Mouse (Mus musculus) limb, embryonic 12.5 days (tissue): ENCODE measurements at regions not wholly inside any gene's neighbourhood (a gene's known extent, or its start where the extent isn't known, plus 50 kb on each side); places are given as distances from the start of the nearest gene placed in this dataset.

ENCODE experiments used
- ATAC-seq: fragments of 200-750 bp; cut with Nextera tagmentation; 2 replicates; pipeline ENCODE4 v1.8.0; 2017; ENCODE audit warnings: low read depth, moderate TSS enrichment; ENCODE audit not compliant: insufficient number of reproducible peaks, insufficient read depth, low FRiP score, low TSS enrichment
- H3K27ac ChIP-seq: fragments of 300-500 bp; sonication (generic); 2 replicates; pipeline ENCODE4 v1.5.1; 2016; ENCODE audit warnings: mild to moderate bottlenecking, moderate library complexity
- H3K27me3 ChIP-seq: fragments of 300-500 bp; sonication (generic); 2 replicates; pipeline ENCODE4 v1.6.1; 2016; ENCODE audit warnings: mild to moderate bottlenecking, moderate library complexity
- H3K36me3 ChIP-seq: fragments of 300-500 bp; sonication (generic); 2 replicates; pipeline ENCODE4 v1.6.1; 2016; ENCODE audit warnings: mild to moderate bottlenecking, moderate library complexity
- H3K4me1 ChIP-seq: fragments of 300-500 bp; sonication (generic); replicated peaks from 2 replicates; pipeline ENCODE4 v1.6.1; 2016
- H3K4me2 ChIP-seq: fragments of 300-500 bp; sonication (generic); 2 replicates; pipeline ENCODE4 v1.6.1; 2016; ENCODE audit warnings: mild to moderate bottlenecking, moderate library complexity
- H3K4me3 ChIP-seq: fragments of 300-500 bp; sonication (generic); replicated peaks from 2 replicates; pipeline ENCODE4 v1.5.1; 2016; ENCODE audit warnings: mild to moderate bottlenecking
- H3K9ac ChIP-seq: fragments of 300-500 bp; sonication (generic); replicated peaks from 2 replicates; pipeline ENCODE4 v1.6.1; 2016; ENCODE audit warnings: mild to moderate bottlenecking, moderate library complexity
- H3K9me3 ChIP-seq: fragments of 300-500 bp; sonication (generic); 2 replicates; pipeline ENCODE4 v1.6.1; 2016; ENCODE audit warnings: mild to moderate bottlenecking, moderate library complexity
- WGBS: fragments of 180-500 bp; shearing (Covaris S2); methylation state at CpG from one replicate; pipeline ENCODE4 v1.1.7; 2016; 5-methylcytosine and 5-hydroxymethylcytosine counted together

DNA sequence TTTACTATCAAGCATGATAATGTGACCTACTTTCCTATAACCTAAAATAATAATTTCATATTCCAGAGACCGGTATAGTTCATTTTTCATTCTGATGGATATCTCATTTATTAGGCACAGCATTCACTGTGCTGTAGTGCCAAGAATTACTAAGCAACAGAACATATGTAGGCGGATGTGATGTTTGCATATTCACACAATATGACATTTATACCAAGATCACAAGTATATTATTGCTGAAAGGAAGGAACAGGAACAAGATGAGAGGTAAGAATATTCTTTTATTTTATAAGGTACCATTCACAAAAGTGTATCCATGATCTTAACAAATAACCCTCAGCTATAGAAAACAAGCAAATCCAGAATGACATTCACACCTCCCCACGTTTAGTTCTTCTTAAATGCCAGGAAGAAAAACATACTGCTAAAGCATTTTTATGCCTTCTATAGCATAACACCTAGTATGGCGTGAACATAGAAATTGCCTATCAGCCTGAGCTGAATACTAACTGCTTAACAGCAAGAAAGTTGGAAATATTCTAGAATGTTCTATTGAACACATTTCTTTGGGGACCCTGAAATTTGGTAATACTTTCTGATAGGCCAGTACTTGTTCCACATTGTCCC, 1062.8 kb upstream of the Acvr2a start:
- ATAC-seq = no peak
- H3K9me3 ChIP-seq = no peaks in the 10 kb centered on the region
- WGBS = 83% methylated on average over 4 of the region's 4 CpGs
- no peak overlapping the region for H3K27ac ChIP-seq
- H3K4me2 ChIP-seq = no peak overlapping the region
- no peak overlapping the region for H3K9ac ChIP-seq
- H3K4me3 ChIP-seq = no peak overlapping the region
- H3K4me1 ChIP-seq = no peaks in the 10 kb centered on the region
- H3K27me3 ChIP-seq = no peaks in the 10 kb centered on the region
- no peaks in the 10 kb centered on the region for H3K36me3 ChIP-seq

GRCm38 (mm10) chr2:47755716-47756115, 1058.2 kb upstream of the Acvr2a start:
- Histone ChIP-seq H3K4me1 (no peaks in the 10 kb centered on the region), H3K27ac (no peak overlapping the region), H3K36me3 (no peaks in the 10 kb centered on the region), H3K4me2 (no peak overlapping the region), H3K4me3 (no peak overlapping the region), H3K9me3 (no peaks in the 10 kb centered on the region), H3K27me3 (no peaks in the 10 kb centered on the region), H3K9ac (no peak overlapping the region)
- ATAC-seq = no peak

- 66% methylated on average over 4 of the region's 4 CpGs for WGBS
- H3K27me3 ChIP-seq = no peaks in the 10 kb centered on the region
- ATAC-seq = no peak
- H3K36me3 ChIP-seq = no peaks in the 10 kb centered on the region
- no peak overlapping the region for H3K4me2 ChIP-seq
- H3K9me3 ChIP-seq = no peaks in the 10 kb centered on the region
- H3K27ac ChIP-seq = no peak overlapping the region
- H3K4me1 ChIP-seq = no peaks in the 10 kb centered on the region
- no peak overlapping the region for H3K4me3 ChIP-seq
- no peak overlapping the region for H3K9ac ChIP-seq
These were observed 1057.7 kb upstream of the Acvr2a start for GRCm38 (mm10) chr2:47756248-47756647.

- Histone ChIP-seq H3K27me3 (no peaks in the 10 kb centered on the region), H3K27ac (no peak overlapping the region), H3K36me3 (no peaks in the 10 kb centered on the region), H3K9ac (no peak overlapping the region), H3K4me3 (no peak overlapping the region), H3K4me2 (no peak overlapping the region), H3K9me3 (peaks cover 2% of the 10 kb centered on the region; the same call in 1 of the 2 replicates), H3K4me1 (0 out of 2 replicates have a peak, but pooled peaks cover 3% of the 10 kb centered on the region)
- no peak for ATAC-seq
- WGBS = 54% methylated on average over 1 of the region's 1 CpGs
These were observed 1038.1 kb upstream of the Acvr2a start for GRCm38 (mm10) chr2:47775766-47776165.

- Histone ChIP-seq H3K9me3 (peaks cover 2% of the 10 kb centered on the region; the same call in 1 of the 2 replicates), H3K36me3 (no peaks in the 10 kb centered on the region), H3K4me3 (no peak overlapping the region), H3K4me1 (0 out of 2 replicates have a peak, but pooled peaks cover 3% of the 10 kb centered on the region), H3K27ac (no peak overlapping the region), H3K4me2 (no peak overlapping the region), H3K27me3 (no peaks in the 10 kb centered on the region), H3K9ac (no peak overlapping the region)
- WGBS = 28% methylated on average over 1 of the region's 1 CpGs
- ATAC-seq = no peak
These were observed 1036.9 kb upstream of the Acvr2a start for GRCm38 (mm10) chr2:47776965-47777364.

- no peak overlapping the region for H3K4me2 ChIP-seq
- H3K27me3 ChIP-seq = no peaks in the 10 kb centered on the region
- no peaks in the 10 kb centered on the region for H3K4me1 ChIP-seq
- H3K36me3 ChIP-seq = no peaks in the 10 kb centered on the region
- H3K9ac ChIP-seq = no peak overlapping the region
- no peak overlapping the region for H3K27ac ChIP-seq
- no peak overlapping the region for H3K4me3 ChIP-seq
- WGBS = 7% methylated on average over 3 of the region's 3 CpGs
- no peak for ATAC-seq
- no peaks in the 10 kb centered on the region for H3K9me3 ChIP-seq
These were observed 1028.1 kb upstream of the Acvr2a start for GRCm38 (mm10) chr2:47785848-47786247.

- Histone ChIP-seq H3K27ac (no peak overlapping the region), H3K27me3 (no peaks in the 10 kb centered on the region), H3K9me3 (no peaks in the 10 kb centered on the region), H3K4me3 (no peak overlapping the region), H3K4me2 (no peak overlapping the region), H3K4me1 (no peaks in the 10 kb centered on the region), H3K36me3 (no peaks in the 10 kb centered on the region), H3K9ac (no peak overlapping the region)
- 67% methylated on average over 2 of the region's 2 CpGs for WGBS
- ATAC-seq = no peak
These were observed 991.1 kb upstream of the Acvr2a start for GRCm38 (mm10) chr2:47822746-47823271.

- Histone ChIP-seq H3K36me3 (no peaks in the 10 kb centered on the region), H3K4me3 (no peak overlapping the region), H3K9ac (no peak overlapping the region), H3K27me3 (no peaks in the 10 kb centered on the region), H3K4me1 (no peaks in the 10 kb centered on the region), H3K4me2 (no peak overlapping the region), H3K9me3 (no peaks in the 10 kb centered on the region), H3K27ac (no peak overlapping the region)
- ATAC-seq = no peak
- 87% methylated on average over 1 of the region's 1 CpGs for WGBS
These were observed 981.4 kb upstream of the Acvr2a start for GRCm38 (mm10) chr2:47832493-47832892.

DNA sequence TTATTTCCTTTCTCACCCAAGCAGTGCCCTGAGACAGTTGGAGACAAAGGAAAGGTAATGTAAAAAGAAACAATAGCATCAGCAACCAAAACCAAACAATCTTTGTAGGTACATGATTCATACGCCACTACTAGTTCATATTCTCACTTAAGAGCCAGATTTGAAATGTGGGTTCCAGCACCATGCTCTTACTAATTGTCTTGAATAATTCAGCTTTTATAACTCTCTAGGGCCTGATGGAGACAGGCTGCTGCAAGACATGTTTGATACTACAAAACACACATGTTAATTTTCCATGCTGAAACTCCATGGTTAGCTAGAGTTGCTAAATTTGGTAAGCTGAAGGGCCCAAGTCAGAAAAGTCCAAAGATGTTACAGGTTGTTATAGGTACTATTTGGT, 980.4 kb upstream of the Acvr2a start:
- no peak overlapping the region for H3K9ac ChIP-seq
- no peak overlapping the region for H3K4me2 ChIP-seq
- 92% methylated on average over 1 of the region's 1 CpGs for WGBS
- no peaks in the 10 kb centered on the region for H3K27me3 ChIP-seq
- H3K4me1 ChIP-seq = no peaks in the 10 kb centered on the region
- H3K9me3 ChIP-seq = no peaks in the 10 kb centered on the region
- no peak for ATAC-seq
- no peak overlapping the region for H3K27ac ChIP-seq
- H3K36me3 ChIP-seq = no peaks in the 10 kb centered on the region
- H3K4me3 ChIP-seq = no peak overlapping the region

DNA sequence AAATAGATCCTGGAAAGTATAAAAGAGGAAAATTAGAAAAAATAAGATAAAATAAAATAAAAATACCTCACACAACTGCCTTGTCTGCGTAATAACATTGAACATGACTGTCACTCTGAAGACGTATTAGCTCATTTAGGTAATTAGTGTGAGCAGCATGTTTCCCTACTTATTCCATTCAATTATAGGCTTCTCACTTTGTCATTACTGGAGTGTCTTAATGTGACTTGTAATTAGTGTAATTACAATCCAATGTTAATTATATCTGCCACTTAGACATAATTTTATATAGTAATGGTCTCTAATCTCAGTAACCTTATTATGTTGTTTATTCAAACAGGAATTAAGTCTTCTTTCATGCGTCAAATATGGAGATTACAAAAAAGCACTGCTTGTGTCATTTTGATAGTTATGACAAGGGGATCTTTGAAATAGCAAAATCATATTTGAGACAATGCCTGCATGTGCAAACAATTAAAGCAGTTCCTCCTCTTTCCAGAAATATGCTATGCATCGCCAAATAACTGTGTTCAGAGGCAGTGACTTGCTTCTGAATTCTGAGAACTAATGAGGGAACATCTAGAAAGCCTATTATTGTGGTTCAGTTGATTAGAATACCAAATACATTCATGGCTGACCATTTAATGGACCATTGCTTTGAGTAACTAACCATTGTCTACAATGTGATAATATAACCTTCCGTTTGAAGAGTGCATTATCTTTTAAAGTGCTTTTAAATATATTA, 979.7 kb upstream of the Acvr2a start:
- H3K4me2 ChIP-seq = no peak overlapping the region
- 83% methylated on average over 5 of the region's 5 CpGs for WGBS
- no peaks in the 10 kb centered on the region for H3K4me1 ChIP-seq
- no peak overlapping the region for H3K9ac ChIP-seq
- no peaks in the 10 kb centered on the region for H3K27me3 ChIP-seq
- no peaks in the 10 kb centered on the region for H3K36me3 ChIP-seq
- no peak overlapping the region for H3K27ac ChIP-seq
- ATAC-seq = no peak
- no peaks in the 10 kb centered on the region for H3K9me3 ChIP-seq
- no peak overlapping the region for H3K4me3 ChIP-seq

GRCm38 (mm10) chr2:47857229-47857628, 956.7 kb upstream of the Acvr2a start:
- Histone ChIP-seq H3K36me3 (no peaks in the 10 kb centered on the region), H3K9me3 (no peaks in the 10 kb centered on the region), H3K27ac (no peak overlapping the region), H3K9ac (no peak overlapping the region), H3K27me3 (no peaks in the 10 kb centered on the region), H3K4me2 (no peak overlapping the region), H3K4me3 (no peak overlapping the region), H3K4me1 (no peaks in the 10 kb centered on the region)
- 80% methylated on average over 3 of the region's 3 CpGs for WGBS
- ATAC-seq = no peak
